Mouse (Mus musculus): Measurements from ENCODE around the gene Olfr308. TPM values are rescaled to one million over a fixed set of nuclear protein-coding genes. Genes with fewer than 3 reads are reported as not detected.
"Not testable (repeated sequence)": the region's sequence is repeated elsewhere in the genome, so short reads cannot be mapped to it uniquely, and the experiment has no call there.

Gene Olfr308
- not detected for total RNA-seq (2021)
- long read RNA-seq, experiment 1: 0 reads
- long read RNA-seq, experiment 2: 0 reads

DNA sequence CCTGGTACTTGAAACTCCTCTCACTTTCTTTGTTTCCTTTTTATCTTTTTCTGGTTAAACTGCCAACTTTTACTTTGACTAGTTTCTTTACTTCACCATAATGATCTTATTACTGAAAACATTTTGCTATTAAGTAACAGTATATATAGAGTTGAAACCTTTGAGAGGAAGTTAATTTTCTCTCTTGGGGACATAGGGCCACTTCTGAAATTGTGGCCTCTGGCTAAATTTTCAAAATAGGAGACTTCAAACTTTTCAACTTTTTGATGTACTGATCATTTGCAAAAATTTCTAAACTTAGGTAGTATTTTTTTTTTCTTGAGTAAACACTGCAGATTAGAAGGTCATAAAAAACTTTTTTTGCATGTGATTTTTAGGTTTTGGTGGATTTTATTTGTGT is at the start of gene Olfr308:
Olfr308 (minus strand) TSS at position 101 of the 400 bp plus-strand sequence.
- no peak for DNase-seq (ENCODE audit: low spot score in 2 of 2)

DNA sequence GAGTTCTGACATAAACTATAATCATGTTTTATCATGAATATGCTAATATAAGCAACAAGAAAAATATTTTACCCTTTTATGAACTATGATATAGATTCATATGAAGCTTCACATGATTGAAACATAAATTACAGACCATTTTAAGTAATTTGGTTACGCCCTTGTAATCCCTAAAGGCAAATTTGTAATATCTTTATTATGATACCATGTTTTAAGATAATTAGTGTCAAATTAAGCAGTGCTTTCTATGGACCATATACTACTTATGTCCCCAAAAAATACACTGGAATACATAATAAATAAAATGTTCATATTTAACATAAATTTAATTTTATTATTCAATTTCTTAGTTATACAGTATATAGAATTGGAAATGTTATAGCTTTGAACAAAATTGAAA is 41.4 kb upstream of the Olfr308 start, which contains the start of gene Olfr305:
Olfr305 (minus strand) TSS at position 101 of the 400 bp plus-strand sequence.
- no peak for DNase-seq (ENCODE audit: low spot score in 2 of 2)

DNA sequence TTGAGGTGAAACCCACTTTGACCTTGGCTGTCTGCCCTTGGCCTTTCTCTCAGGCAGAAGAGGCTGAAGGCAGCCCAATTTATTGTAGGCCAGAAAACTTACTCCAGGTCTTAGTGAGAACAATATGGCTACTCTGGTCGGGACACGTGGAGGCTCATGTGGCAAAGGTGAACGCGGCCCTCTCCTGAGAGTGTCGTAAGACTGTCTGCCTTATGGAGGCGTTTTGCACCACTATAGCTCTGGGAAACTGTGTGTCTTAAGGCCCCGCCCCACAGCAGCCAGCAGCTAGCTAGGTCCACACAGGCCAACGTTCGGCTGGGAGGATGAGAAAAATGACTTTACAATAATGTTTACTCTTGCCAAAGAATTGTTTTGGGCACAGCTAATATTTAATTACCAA is 20.9 kb upstream of the Olfr308 start:
- not testable (repeated sequence) for DNase-seq (ENCODE audit: low spot score in 2 of 2)

DNA sequence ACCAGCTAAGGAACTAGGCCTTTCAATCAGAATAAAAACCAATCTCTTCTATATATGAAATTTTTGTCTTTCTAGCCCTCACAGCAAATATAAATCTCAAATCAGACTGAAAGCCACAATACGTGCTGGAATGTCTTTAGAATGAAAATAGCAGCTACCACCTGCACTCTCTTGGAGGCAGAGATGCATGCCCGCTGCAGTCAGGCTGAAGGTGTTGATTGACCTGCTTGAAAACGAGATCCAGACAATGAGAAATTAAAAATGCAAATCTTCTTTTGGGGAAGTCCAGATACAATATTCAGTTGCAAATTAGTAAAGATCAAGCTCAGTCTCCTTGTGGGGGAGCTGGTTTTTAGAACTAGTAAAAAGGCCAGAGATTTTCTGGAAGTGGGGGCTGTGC is 18.8 kb upstream of the Olfr308 start:
- no peak for DNase-seq (ENCODE audit: low spot score in 2 of 2)

DNA sequence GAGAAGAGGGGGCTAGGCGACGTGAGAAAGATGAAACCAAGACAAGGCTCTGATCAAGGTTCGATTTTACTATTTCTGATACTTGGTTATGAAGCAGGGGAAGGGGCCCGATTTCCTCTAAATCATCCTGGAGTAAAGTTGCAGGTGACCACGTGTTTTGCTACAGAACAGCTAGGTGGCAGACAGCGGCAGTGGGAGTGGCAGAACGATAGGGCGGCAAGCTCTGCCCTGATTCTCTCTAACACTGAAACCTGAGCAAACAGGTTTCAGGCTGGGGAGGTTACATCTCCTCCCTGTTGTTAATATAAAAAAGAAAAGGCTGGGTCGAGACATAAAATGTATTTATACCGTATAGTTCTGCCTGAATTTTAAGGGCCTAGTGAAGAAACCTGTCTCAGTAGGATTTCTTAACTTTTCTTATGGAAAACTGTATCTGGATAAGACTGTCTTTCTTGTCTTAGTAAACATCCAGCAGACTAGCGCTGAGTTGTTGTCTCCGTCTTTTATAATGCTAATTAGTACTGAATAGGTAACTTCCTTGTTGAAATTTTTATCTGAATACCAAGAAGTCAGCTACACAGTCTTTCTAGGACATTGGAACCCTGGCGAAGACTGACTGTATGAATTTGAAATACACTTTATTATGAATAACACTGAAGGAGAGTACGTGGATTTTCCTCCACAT is 17.6 kb upstream of the Olfr308 start:
- DNase-seq (ENCODE audit: low spot score in 2 of 2): no peak

DNA sequence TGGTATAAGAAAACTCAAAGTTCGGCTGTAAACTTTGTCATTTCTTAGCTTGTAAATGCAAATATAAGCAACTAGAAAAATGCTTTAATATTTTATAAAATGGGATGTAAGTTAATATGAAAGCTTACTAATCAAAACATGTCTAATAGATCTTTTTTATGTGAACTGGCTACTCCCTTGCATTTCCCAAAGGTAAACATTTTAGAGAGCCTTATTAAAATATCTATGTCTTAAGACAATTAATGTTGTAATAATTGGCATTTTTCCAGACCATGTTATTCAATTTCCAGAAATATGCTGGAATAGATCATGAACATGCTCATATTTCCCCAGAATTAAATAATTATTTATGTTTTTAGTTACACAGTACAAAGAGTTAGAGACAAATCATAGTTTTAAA is 12.1 kb upstream of the Olfr308 start, which contains the start of gene Olfr307:
Olfr307 (minus strand) TSS at position 101 of the 400 bp plus-strand sequence.
- no peak for DNase-seq (ENCODE audit: low spot score in 2 of 2)

DNA sequence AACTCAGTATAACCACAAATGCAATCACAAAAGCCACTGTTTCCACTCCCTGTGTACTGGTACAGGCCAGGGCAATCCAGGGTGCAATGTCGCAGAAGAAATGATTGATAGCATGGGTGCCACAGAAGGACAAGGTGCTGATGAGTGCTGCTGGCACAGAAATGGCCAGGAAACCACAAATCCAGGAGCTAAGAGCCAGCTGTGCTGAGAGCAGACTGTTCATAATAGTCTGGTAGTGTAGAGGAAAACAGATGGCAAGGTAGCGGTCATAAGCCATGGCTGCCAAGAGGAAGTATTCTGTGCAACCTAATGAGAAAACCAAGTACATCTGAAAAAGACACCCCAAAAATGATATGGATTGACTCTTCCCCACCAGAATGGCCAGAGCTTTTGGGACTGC is 4.1 kb downstream of the Olfr308 start:
- no peak for DNase-seq (ENCODE audit: low spot score in 2 of 2)

DNA sequence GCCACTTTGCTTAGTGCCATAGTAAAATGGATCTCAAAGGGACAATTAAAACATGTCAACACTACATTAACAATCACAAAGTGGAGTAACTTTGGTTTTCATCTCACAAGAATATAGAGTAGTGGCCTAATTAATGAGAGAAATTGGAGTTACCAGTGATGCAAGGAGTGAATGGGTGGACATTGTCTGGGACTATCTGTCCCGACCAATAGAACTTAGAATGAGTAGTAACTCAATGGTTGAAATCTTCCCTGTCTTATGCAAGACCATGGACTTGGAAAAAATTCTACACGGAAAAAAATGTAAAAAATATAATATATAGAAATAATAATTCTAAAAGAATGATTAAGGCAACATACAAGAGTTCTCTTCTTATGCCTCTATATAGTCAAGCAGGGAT is 11.8 kb downstream of the Olfr308 start, which contains the start of gene Olfr309:
Olfr309 (minus strand) TSS at position 101 of the 400 bp plus-strand sequence.
- no peak for DNase-seq (ENCODE audit: low spot score in 2 of 2)

DNA sequence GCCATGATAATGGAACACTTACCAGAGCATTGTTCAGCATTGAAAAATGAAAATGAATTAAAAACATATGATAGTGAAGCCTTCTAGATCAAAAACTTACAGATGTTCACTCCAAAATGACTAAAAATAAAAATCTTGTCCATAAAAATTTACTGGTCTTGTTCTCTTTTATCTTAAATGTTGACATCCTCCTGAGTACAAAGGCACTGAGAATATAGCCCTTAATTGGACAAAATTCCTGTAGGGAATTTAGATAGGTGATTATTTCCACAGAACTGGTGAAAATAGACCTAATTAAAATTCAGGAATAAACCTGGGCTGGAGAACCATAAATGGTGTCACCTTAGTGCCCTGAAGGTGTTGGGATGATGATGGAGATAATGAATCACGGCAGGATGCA is 48.4 kb downstream of the Olfr308 start, which contains the start of gene Olfr310:
Olfr310 (minus strand) TSS at position 101 of the 400 bp plus-strand sequence.
- no peak for DNase-seq (ENCODE audit: low spot score in 2 of 2)

Small RNA genes within 50 kb of the gene (microRNA-seq; reads per million reads assigned to microRNA genes)
- gene Gm23192 (ENCODE audit: borderline number of aligned reads in 2 of 2): 0 reads per million in 2 experiments

Other genes starting within 250 kb of the Olfr308 start
- gene Vmn2r75, start 153.9 kb downstream of the Olfr308 start, total RNA-seq (2021): not detected
- gene Vmn2r76, start 79.3 kb downstream of the Olfr308 start, total RNA-seq (2021): not detected
- gene Olfr310, start 48.5 kb downstream of the Olfr308 start, total RNA-seq (2021): not detected
- gene Olfr309, start 11.9 kb downstream of the Olfr308 start, total RNA-seq (2021): not detected
- not detected for gene Olfr307, start 12.0 kb upstream of the Olfr308 start, total RNA-seq (2021)
- not detected for gene Olfr305, start 41.3 kb upstream of the Olfr308 start, total RNA-seq (2021)
- not detected for gene Olfr304, start 61.0 kb upstream of the Olfr308 start, total RNA-seq (2021)
- not detected for gene Olfr303, start 72.2 kb upstream of the Olfr308 start, total RNA-seq (2021)
- not detected for gene Olfr301, start 78.2 kb upstream of the Olfr308 start, total RNA-seq (2021)
- gene Olfr299, start 134.3 kb upstream of the Olfr308 start, total RNA-seq (2021): not detected
- not detected for gene Olfr298, start 166.9 kb upstream of the Olfr308 start, total RNA-seq (2021)
- gene Olfr297, start 194.3 kb upstream of the Olfr308 start, total RNA-seq (2021): not detected

Measured in adrenal gland, adult 18-20 months (tissue).